Mouse (Mus musculus) kidney, adult 2 months (tissue): ENCODE results near the gene Dio1.

Experiments
- CTCF ChIP-seq: fragments of 200-500 bp; conservative IDR thresholded peaks from 2 replicates; pipeline ENCODE4 v1.5.1; 2011; ENCODE audit warnings: low read depth, mild to moderate bottlenecking, control low read depth, low read length, moderate library complexity, mixed read lengths; ENCODE audit not compliant: insufficient read depth, insufficient read length
- POLR2A ChIP-seq: fragments of 200-500 bp; IDR thresholded peaks from one replicate; pipeline ENCODE4 v1.6.1; 2011; ENCODE audit warnings: low read depth, low read length, control low read depth

DNA sequence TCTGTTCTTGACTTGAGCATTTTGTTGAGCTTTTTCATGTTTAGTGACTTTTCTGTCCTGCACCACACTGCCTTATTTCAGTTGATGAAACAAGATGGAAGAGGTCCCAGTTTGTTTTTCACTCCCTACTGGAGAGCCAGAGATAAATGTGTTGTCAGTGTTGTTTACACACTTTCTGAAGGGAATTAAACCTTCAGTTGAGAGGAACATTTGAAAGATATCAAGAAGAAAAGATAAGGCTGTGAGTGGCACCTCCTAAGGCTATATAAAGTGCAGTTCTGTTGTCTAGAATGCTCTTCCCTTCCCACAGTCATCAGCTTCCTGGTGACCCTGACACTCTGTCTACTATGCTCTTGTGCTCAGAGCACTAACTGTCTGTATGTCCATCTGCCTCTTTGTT lies 44.4 kb upstream of the Dio1 start:
- no peak for TF ChIP-seq POLR2A
- TF ChIP-seq CTCF = no peak
